Mouse (Mus musculus) ES-CJ7 (cell line): ENCODE results near the gene Akap7.

Experiments used
- DNase-seq: peaks from one replicate; pipeline ENCODE4 v3.0.0; 2011; ENCODE audit warnings: low read depth, low spot score

The Akap7 gene

DNA sequence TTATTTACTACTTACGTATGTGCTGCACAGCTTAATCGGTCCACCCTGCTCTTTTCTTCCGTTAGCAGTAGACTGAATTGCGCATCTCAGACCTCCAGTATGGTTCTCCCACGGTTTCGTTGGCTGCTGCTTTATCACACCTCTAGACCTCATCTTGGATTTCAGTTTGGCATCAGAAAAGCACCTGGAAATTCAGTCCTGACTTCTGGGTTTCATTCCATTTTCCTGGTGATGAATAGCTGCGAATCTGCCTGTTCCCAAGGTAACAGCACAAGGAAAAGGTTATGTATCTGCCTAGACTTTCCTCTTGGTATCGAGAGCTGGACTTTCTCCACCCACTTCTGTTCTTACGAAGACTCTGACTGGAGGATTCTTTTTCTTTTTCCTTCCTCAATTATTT lies at the start of gene Akap7:
Gene Akap7 (minus strand): TSS at position 101 of the 400 bp plus-strand sequence.
- DNase-seq: no peak

DNA sequence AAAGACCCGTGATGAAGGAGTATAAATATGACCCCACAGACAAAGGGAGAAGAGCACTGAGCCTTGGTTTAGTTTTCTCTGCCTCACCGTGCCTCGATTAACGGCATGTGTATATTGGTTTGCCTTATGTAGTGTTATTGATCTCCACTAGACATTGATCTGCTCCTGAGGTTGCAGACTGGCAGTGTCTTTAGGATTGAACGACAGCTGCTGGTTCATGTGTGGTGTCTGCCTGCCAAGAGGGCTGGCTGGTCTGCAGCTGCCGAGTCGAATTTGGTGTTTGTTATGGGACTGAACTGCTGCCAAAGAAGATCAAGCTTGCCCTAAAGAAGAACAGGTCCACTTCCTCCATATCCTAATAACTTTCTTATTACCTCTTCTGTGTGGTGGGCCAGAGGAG lies 46.7 kb upstream of the Akap7 start:
- no peak for DNase-seq

DNA sequence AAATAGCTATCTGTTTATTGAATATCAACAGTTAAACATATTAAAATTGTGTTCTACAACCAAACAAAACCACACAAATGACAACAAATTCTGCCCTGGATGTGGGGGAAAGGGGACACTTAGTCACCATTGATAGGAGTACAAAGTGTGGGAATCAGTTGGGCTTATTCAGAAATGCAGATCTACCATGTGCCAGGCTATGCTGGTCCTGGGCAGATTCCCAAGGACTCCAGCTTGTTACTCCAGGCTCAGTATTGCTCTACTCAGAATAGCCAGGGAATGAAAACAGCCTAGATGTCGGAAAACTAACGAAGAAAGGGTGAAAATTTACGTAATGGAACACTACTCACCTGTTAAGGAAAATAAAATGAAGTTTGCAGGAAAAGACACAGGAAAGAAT lies 46.3 kb upstream of the Akap7 start:
- DNase-seq: no peak

DNA sequence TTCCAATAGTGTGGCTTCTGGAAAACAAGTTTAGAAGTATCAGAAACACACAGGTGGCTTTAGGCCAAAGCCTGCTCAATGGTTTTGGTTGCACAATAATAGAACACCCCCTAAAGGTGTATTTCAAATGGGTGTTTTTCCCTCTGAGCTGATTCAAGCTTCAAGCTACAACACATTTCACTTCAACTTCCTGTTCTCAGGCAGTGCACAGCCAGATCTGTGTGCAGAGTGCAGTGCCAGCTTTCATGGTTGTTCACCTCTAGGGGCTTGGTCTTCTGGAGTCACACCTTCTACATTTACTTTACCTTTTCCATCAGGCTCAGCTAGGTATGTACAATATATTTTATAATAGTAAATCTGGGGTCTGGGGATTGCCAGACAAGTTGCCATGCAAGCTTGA lies 35.1 kb upstream of the Akap7 start:
- DNase-seq: no peak

DNA sequence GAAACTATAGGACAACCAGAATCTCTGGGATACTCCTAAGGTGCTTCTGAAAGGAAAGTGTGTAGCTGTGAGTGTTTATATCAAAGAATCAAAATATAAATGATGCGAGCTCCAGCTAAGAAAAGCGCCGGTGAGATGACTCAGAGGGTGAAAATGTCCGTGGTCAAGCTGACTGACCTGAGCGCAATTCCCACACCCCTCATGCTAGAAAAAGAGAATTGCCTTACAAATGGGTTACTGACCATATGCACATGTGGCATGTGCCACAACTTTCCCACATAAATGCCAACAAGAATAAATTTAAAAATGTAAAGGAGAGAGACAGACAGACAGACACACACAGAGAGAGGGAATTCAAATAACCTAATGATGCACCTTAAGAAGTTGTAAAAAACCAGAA lies 33.0 kb upstream of the Akap7 start:
- no peak for DNase-seq

- DNase-seq: no peak
Measured at GRCm38 (mm10) chr10:25333390-25334079, 25.9 kb upstream of the Akap7 start.

GRCm38 (mm10) chr10:25331321-25332049 lies 23.8 kb upstream of the Akap7 start:
- no peak for DNase-seq

- no peak for DNase-seq
Measured at GRCm38 (mm10) chr10:25330094-25330493, 22.4 kb upstream of the Akap7 start.

- DNase-seq: peak; percentile 25
Measured at GRCm38 (mm10) chr10:25327511-25327910, 19.8 kb upstream of the Akap7 start.

- no peak for DNase-seq
Measured at GRCm38 (mm10) chr10:25325690-25326089, 18.0 kb upstream of the Akap7 start.

GRCm38 (mm10) chr10:25321198-25321597 lies 13.5 kb upstream of the Akap7 start:
- DNase-seq: no peak

GRCm38 (mm10) chr10:25319531-25319930 lies 11.9 kb upstream of the Akap7 start:
- peak; percentile 45 for DNase-seq

DNA sequence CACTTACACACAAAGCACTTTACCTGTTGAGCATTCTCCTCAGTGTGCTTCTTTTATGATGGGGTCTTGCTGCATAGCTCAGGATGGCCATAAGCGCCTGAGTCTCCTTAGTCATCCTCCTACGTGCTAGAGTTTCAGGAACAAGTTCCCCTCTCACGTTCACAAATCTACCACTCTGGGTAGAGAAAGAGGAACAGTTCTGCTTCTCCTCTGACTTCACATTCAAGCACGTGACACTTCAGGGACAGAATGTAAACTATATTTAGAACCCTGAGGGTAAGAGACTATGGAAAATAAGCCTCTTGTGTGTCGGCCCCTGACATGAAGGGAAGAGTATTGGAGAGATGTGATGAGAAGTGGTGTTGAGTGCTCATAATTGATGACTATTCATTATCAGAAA lies 10.7 kb upstream of the Akap7 start:
- DNase-seq: no peak

GRCm38 (mm10) chr10:25317665-25318064 lies 10.0 kb upstream of the Akap7 start:
- no peak for DNase-seq

DNA sequence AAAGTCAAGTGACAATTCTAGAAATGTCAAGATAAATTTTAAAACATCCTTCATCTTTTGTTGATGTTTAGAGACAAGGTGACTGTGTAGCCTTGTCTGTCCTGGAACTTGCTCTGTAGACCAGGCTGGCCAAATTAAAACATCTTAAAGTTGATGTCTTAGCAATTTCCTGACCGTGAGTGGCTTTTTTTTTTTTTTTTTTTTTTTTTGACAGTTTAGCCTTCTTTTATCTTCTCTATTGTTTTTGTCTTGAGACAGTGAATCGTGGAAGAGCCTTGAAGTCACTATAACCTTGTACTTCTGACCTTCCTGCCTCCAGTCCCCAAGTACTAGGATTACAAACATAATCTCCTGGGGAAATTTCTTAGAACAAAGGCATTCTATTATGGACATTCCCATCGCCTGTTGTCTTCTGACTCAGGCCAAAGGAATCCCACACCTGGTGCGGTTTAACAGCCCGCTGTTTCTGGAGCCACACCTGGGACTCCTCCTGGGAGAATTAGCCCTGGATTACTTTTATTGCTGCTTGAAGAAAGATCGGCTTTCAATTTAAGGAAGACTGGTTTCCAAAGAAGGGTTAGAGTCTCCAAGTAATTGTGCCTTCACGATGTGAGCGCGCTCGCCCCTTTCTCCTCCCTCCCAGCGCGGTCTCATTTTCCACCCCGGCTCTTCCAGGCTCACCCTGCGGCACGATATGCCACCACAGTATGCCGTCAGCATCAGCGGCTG lies 6.3 kb upstream of the Akap7 start:
- DNase-seq: peak; percentile 81

DNA sequence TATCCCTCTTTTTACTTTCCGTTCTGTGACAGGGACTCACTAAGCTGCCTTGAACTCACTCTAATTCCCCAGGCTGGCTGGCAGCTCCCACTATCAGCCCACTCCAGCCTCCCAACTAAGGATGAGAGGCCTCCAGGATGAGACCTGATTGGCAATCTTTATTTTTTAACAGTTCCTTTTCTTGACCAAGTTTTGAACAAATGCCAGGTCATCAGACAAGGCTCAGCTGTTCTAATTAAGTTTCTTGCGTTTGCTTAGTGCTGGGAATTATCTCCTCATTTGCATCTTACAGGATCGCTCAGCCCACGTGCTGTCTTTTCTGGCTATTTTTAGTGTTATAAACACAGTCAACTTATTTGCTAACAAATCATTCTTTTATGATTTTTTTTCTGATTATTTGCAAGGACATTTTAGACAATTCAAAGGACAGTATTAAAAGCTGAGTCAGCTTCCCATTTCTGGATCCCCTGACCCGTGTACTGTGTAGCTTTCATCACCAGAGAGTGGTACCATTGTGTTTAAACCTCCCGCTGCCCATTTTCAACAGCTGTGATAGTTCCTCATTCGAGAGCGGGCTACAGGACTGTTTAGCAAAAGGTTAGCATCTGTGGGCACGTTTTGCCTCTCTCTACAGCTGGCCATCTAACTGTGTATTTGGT lies 4.0 kb upstream of the Akap7 start:
- no peak for DNase-seq

DNA sequence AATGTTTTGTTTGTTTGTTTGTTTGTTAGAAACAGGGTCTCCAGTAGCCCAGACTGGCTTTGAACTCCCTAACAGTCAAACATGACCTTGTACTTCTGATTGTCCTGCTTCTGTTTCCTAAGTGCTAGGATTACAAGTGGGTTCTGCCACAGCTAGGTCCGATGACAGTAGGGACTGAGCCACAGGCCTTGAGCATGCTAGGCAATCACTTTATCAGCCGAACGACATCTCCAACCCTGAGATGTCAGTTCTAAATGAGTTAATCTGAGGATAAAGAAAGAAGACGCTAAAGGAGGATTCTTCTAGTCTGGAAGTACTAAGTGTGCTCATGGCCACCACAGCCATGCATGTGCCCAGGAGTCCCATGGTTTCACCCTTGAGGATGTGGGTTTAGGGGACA lies 3.1 kb upstream of the Akap7 start:
- DNase-seq: no peak

DNA sequence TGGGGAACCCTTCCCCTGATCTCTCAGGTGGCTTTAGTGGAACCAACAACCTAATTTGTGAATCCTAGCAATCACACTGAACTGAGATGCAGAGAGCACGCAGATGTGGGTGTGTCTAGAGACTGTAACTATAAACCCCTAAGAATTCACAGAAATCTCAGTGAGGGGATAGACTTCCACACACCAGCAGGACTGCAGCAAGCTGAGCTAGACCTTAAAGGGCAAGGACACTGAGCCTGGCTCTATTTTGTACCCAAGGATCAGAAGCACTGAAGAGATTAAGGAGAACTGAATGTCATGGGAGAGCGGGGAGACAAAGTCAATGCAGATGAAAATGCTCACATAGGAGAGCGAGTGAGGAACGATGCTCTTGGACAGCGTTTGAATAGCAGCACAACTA lies 2.3 kb upstream of the Akap7 start:
- no peak for DNase-seq

DNA sequence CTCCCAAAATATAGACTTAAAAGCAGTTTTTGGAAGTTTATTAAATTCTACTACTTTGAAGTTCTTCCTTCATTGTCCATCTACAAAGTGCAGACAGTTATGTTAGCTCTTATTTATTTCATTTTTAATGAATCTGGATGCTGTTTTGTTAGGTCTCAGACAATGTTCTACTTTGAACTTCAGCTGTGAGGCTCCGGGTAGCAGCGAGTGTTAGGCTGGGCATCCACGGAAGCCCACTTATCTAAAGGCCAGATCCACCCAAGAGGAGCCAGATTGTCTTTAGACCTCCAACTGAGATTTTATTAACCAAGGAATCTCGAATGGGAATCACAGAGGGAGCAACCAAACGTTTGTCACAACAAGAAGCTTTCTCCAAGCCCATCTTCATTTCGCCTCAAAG lies 2.5 kb downstream of the Akap7 start:
- DNase-seq: no peak

DNA sequence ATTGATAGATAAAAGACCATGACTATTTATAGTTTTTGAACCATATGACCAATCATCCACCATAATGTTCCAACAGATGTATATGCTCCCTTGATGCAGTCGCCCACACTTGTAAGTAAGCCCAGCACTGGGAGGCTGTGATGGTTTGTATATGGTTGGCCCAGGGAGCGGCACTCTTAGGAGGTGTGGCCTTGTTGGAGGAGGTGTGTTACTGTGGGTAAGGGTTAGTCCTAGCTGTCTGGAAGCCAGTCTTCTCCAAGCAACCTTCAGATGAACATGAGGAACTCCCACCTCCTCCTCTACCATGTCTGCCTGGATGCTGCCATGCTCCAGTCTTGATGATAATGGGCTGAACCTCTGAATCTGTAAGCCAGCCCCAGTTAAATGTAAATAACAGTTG lies 3.1 kb downstream of the Akap7 start:
- DNase-seq: no peak

DNA sequence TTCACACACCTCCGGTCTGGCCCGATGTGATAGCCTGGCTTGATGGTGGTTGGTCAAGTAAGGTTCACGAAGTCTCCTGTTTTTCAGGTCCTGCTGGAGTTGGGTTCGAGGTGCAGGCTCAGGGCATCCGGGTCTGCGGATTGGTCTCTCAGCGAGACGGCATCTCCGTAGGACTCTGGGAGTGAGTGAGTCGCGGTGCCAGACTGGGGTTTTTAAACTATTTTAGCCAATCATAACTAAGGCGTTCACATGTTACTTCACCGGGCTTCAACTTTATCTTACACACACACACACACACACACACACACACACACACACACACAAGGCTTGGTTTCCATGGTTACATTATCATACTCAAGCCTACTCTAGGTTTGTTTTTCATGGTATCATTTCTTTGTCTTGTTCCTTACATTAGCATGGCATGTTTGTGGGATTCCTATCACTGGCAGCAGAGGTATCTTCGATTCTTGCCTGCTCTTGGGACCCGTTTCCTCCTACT lies 8.6 kb downstream of the Akap7 start:
- no peak for DNase-seq

DNA sequence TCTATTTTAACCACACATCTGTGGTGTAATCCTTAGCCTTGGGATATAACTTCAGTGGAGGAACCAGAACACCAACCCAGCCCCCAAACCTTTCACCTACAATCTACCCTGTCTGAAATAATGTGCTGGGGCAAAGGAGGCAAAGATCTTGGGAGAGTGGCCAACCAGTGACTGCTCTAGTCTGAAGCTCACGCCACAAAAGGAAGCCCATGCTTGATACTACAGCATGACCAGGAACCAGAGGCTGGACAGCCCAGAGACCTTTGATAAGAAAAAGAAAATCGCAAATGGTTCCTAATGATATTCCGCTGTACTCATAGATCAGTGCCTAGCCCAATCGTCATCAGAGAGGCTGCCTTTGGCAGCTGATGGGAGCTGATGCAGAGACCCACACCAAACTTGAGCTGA lies 9.4 kb downstream of the Akap7 start:
- DNase-seq: no peak
